ENCODE assay signal across 8 mouse cellular contexts in genomic region chr2:167543121-167544003, GRCm38 (mm10). TPM values are rescaled to one million over a fixed set of nuclear protein-coding genes. Genes with fewer than 3 reads are reported as not detected.
DNase-seq lines count a peak whose midpoint lies in the region; ATAC-seq and TF ChIP-seq lines count a peak whose summit lies in the region.

No protein-coding gene starts in this region.

- no peak for DNase-seq in testis, postnatal 14 days (ENCODE audit: low spot score)
- peak; percentile 70 for DNase-seq in gastrocnemius, postnatal 14 days
- no peak for DNase-seq in cerebellum, adult 9-11 months
- DNase-seq in thymus, postnatal 25 days: no peak

- H3K9ac ChIP-seq in intestine, embryonic 15.5 days: peak overlapping the region; percentile 21
- H3K9ac ChIP-seq in liver, embryonic 15.5 days: no peak overlapping the region
- H3K9ac ChIP-seq in stomach, embryonic 14.5 days (replicated peaks; ENCODE audit: low read depth, low read length): peak overlapping the region; percentile 18

- no peak for TF ChIP-seq POLR2A in testis, adult 2 months (IDR thresholded peaks at IDR 0.05; ENCODE audit: control insufficient read depth, low read depth, low read length)

- no peaks in the 10 kb centered on the region for H3K9me3 ChIP-seq in intestine, embryonic 15.5 days
- no peaks in the 10 kb centered on the region for H3K9me3 ChIP-seq in liver, embryonic 15.5 days (replicated peaks)
- H3K9me3 ChIP-seq in stomach, embryonic 14.5 days (ENCODE audit: control insufficient read depth, low read depth, low read length): no peaks in the 10 kb centered on the region

- no peak overlapping the region for H3K4me3 ChIP-seq in testis, adult 2 months (ENCODE audit: control insufficient read depth, low read depth, low read length)
- no peak overlapping the region for H3K4me3 ChIP-seq in intestine, embryonic 15.5 days (replicated peaks)
- no peak overlapping the region for H3K4me3 ChIP-seq in liver, embryonic 15.5 days (replicated peaks)
- no peak overlapping the region for H3K4me3 ChIP-seq in stomach, embryonic 14.5 days (ENCODE audit: low read depth, low read length)

- peaks cover 16% of the 10 kb centered on the region for H3K4me1 ChIP-seq in testis, adult 2 months (ENCODE audit: control insufficient read depth, insufficient read depth, low read length)
- H3K4me1 ChIP-seq in intestine, embryonic 15.5 days (replicated peaks): peaks cover 57% of the 10 kb centered on the region
- H3K4me1 ChIP-seq in liver, embryonic 15.5 days (replicated peaks): peaks cover 32% of the 10 kb centered on the region
- peaks cover 38% of the 10 kb centered on the region for H3K4me1 ChIP-seq in stomach, embryonic 14.5 days (ENCODE audit: control insufficient read depth, insufficient read depth, low read length)

- no peaks in the 10 kb centered on the region; the same call in none of the 2 replicates for H3K36me3 ChIP-seq in testis, adult 2 months (ENCODE audit: control insufficient read depth, insufficient read depth, low read length)
- H3K36me3 ChIP-seq in intestine, embryonic 15.5 days: no peaks in the 10 kb centered on the region
- no peaks in the 10 kb centered on the region for H3K36me3 ChIP-seq in liver, embryonic 15.5 days (replicated peaks)
- peaks cover 7% of the 10 kb centered on the region; the same call in 1 of the 2 replicates for H3K36me3 ChIP-seq in stomach, embryonic 14.5 days (ENCODE audit: control insufficient read depth, insufficient read depth, low read length)

- H3K4me2 ChIP-seq in intestine, embryonic 15.5 days (replicated peaks): peak overlapping the region; percentile 34; the same call in 1 of the 2 replicates
- no peak overlapping the region for H3K4me2 ChIP-seq in liver, embryonic 15.5 days
- no peak overlapping the region for H3K4me2 ChIP-seq in stomach, embryonic 14.5 days (replicated peaks; ENCODE audit: low read depth, low read length)

- peak; percentile 41 for ATAC-seq in intestine, embryonic 15.5 days
- no peak for ATAC-seq in liver, embryonic 15.5 days (ENCODE audit: insufficient read depth)
- no peak for ATAC-seq in stomach, embryonic 14.5 days (ENCODE audit: insufficient number of reproducible peaks, insufficient read depth, low FRiP score, low read depth)

- TF ChIP-seq CTCF in testis, adult 2 months (IDR thresholded peaks at IDR 0.05; ENCODE audit: control insufficient read depth, insufficient read depth, insufficient replicate concordance, low read depth, low read length): no peak

- H3K27ac ChIP-seq in testis, adult 2 months (ENCODE audit: control insufficient read depth, insufficient read depth, low read depth, low read length): peak overlapping the region; percentile 59
- peak overlapping the region; percentile 97 for H3K27ac ChIP-seq in intestine, embryonic 15.5 days
- H3K27ac ChIP-seq in liver, embryonic 15.5 days (replicated peaks): peak overlapping the region; percentile 45; the same call in 1 of the 2 replicates
- H3K27ac ChIP-seq in stomach, embryonic 14.5 days (ENCODE audit: low read length): peak overlapping the region; percentile 99

- WGBS in intestine, embryonic 15.5 days: 20% methylated on average over 16 of the region's 16 CpGs
- 35% methylated on average over 16 of the region's 16 CpGs for WGBS in liver, embryonic 15.5 days (ENCODE audit: insufficient replicate concordance)
- WGBS in stomach, embryonic 14.5 days: 14% methylated on average over 16 of the region's 16 CpGs

- intact Hi-C loops in gastrocnemius, postnatal 14 days (cut with DNase I; ENCODE audit: low total_unique reads): no loop called here

- no peaks in the 10 kb centered on the region for H3K27me3 ChIP-seq in testis, adult 2 months (ENCODE audit: control insufficient read depth, insufficient read depth, low read length)
- H3K27me3 ChIP-seq in intestine, embryonic 15.5 days (replicated peaks): no peaks in the 10 kb centered on the region; the same call in 1 of the 2 replicates
- peaks cover 33% of the 10 kb centered on the region for H3K27me3 ChIP-seq in liver, embryonic 15.5 days
- H3K27me3 ChIP-seq in stomach, embryonic 14.5 days (ENCODE audit: control insufficient read depth, insufficient read depth, low read length): no peaks in the 10 kb centered on the region

RNA-seq across cellular contexts. Expression of gene Snai1, which starts 5.4 kb away (rescaled TPM):
- 7.9 TPM in 2 replicates for polyA plus RNA-seq in testis, adult 2 months (2012; rRNA removed)
- 1 to 10 TPM; 3.2 to 3.5 TPM for total RNA-seq in gastrocnemius, postnatal 14 days (2021)
- 14.3 and 16.1 TPM in 2 replicates for polyA plus RNA-seq in intestine, embryonic 15.5 days (2015; fragmentation: Nextera tagmentation; extraction: Ambion mirVana)
- 1.6 and 1.9 TPM in 2 replicates for polyA plus RNA-seq in liver, embryonic 15.5 days (2015; fragmentation: Nextera tagmentation; extraction: Ambion mirVana)
- polyA plus RNA-seq in stomach, embryonic 14.5 days (2014; fragmentation: Nextera tagmentation; extraction: Ambion mirVana): 11.6 and 12.9 TPM in 2 replicates

RNA-seq across cellular contexts. Expression of gene Spata2, which starts 50.7 kb away (rescaled TPM):
- 14.9 and 15.0 TPM in 2 replicates for polyA plus RNA-seq in testis, adult 2 months (2012; rRNA removed)
- total RNA-seq in gastrocnemius, postnatal 14 days (2021): 10 to 100 TPM; 11.6 to 15.7 TPM
- polyA plus RNA-seq in intestine, embryonic 15.5 days (2015; fragmentation: Nextera tagmentation; extraction: Ambion mirVana): 12.7 and 13.8 TPM in 2 replicates
- polyA plus RNA-seq in liver, embryonic 15.5 days (2015; fragmentation: Nextera tagmentation; extraction: Ambion mirVana): 8.1 and 8.3 TPM in 2 replicates
- polyA plus RNA-seq in stomach, embryonic 14.5 days (2014; fragmentation: Nextera tagmentation; extraction: Ambion mirVana): 11.2 and 13.1 TPM in 2 replicates

RNA-seq across cellular contexts. Expression of gene Rnf114, which starts 50.9 kb away (rescaled TPM):
- 69.1 and 70.1 TPM in 2 replicates for polyA plus RNA-seq in testis, adult 2 months (2012; rRNA removed)
- total RNA-seq in gastrocnemius, postnatal 14 days (2021): 10 to 100 TPM; 15.3 to 15.6 TPM
- polyA plus RNA-seq in intestine, embryonic 15.5 days (2015; fragmentation: Nextera tagmentation; extraction: Ambion mirVana): 65.3 and 73.3 TPM in 2 replicates
- polyA plus RNA-seq in liver, embryonic 15.5 days (2015; fragmentation: Nextera tagmentation; extraction: Ambion mirVana): 35.3 and 38.2 TPM in 2 replicates
- 78.2 and 83.2 TPM in 2 replicates for polyA plus RNA-seq in stomach, embryonic 14.5 days (2014; fragmentation: Nextera tagmentation; extraction: Ambion mirVana)

Comparison
In these comparisons a context has a peak if more than half of its experiments do, and no peak if none do; other contexts are left out.
1. H3K27ac ChIP-seq: peak in every context shown above with its lines; median percentile 99 in stomach, embryonic 14.5 days; 97 in intestine, embryonic 15.5 days; 59 in testis, adult 2 months; 45 in liver, embryonic 15.5 days.